In the genomic region with DNA sequence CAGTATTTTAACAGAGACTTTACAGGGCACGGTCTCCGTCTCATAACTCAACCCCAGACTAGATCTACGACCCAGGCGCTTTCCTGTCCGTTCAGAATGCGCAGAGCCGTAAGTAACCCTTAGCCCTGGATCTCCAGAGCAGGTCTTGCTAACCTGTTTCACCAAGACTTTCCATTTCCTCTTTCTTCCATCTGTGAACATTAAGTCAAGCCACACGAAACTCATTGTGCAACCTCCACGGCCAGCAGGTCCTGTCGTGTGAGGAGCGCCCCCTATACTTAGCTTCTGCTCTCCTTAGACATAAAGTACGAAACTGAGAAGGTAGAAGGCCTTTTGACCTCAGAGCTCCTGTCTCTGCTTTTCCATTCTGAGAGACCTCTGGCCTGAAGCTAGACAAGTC, we compare ENCODE assay signal across 16 mouse cellular contexts.
A peak's percentile ranks its signal among the peaks of the same experiment; 100 is the strongest.
DNase-seq lines count a peak whose midpoint lies in the region; ATAC-seq and TF ChIP-seq lines count a peak whose summit lies in the region.
"Had no signal": no experiment of that assay in that cellular context is flagged by ENCODE, and none has a peak within 500 bp of the region (broad histone marks: within the 10 kb centered on the region; RNA-seq: fewer than 3 reads in every experiment).

No protein-coding gene starts in this region.

- DNase-seq in forebrain, postnatal 0 days = no peak
- peak; percentile 29 for DNase-seq in lung, postnatal 36 days
- no peak for DNase-seq in lung, postnatal 14 days
- no peak for DNase-seq in gastrocnemius, adult 8-10 months (ENCODE audit: low spot score in 2 of 2)
- DNase-seq in right cerebral cortex, postnatal 25 days = no peak
- DNase-seq: adrenal gland, adult 8-10 months; cerebellum, postnatal 14 days; heart, postnatal 10 days; kidney, adult 18-20 months; kidney, postnatal 36 days; liver, embryonic 13.5 days had no signal

- no peak overlapping the region for H3K9ac ChIP-seq in forebrain, postnatal 0 days
- no peak overlapping the region for H3K9ac ChIP-seq in forebrain, embryonic 12.5 days
- H3K9ac ChIP-seq: forebrain, embryonic 15.5 days; hindbrain, embryonic 15.5 days; liver, embryonic 13.5 days had no signal

- no peaks in the 10 kb centered on the region for H3K4me1 ChIP-seq in forebrain, postnatal 0 days (ENCODE audit: insufficient read depth)
- no peaks in the 10 kb centered on the region for H3K4me1 ChIP-seq in forebrain, embryonic 12.5 days
- H3K4me1 ChIP-seq in bone marrow, adult 2 months (ENCODE audit: control insufficient read depth, insufficient read depth, low read length) = peaks cover 3% of the 10 kb centered on the region; the same call in 1 of the 2 replicates
- H3K4me1 ChIP-seq: forebrain, embryonic 15.5 days; hindbrain, embryonic 15.5 days; liver, embryonic 13.5 days had no signal

- 0 out of 2 replicates have a peak, but pooled peaks have one; percentile 5 for TF ChIP-seq CTCF in forebrain, postnatal 0 days (IDR thresholded peaks at IDR 0.05; ENCODE audit: low read depth)
- peak; percentile 79 for TF ChIP-seq CTCF in bone marrow, adult 2 months (IDR thresholded peaks at IDR 0.05; ENCODE audit: control insufficient read depth, insufficient read depth, low read length)

- WGBS in forebrain, postnatal 0 days = 91% methylated on average over 12 of the region's 12 CpGs
- 91% methylated on average over 12 of the region's 12 CpGs for WGBS in forebrain, embryonic 12.5 days
- 18% methylated on average over 12 of the region's 12 CpGs for WGBS in bone marrow, adult 2 months

- H3K27me3 ChIP-seq in forebrain, postnatal 0 days (ENCODE audit: insufficient read depth, low read length) = no peaks in the 10 kb centered on the region
- H3K27me3 ChIP-seq in forebrain, embryonic 12.5 days = no peaks in the 10 kb centered on the region
- H3K27me3 ChIP-seq: forebrain, embryonic 15.5 days; hindbrain, embryonic 15.5 days; liver, embryonic 13.5 days had no signal

- no peaks in the 10 kb centered on the region for H3K36me3 ChIP-seq in forebrain, postnatal 0 days (ENCODE audit: insufficient read depth)
- H3K36me3 ChIP-seq in forebrain, embryonic 12.5 days (replicated peaks) = no peaks in the 10 kb centered on the region
- H3K36me3 ChIP-seq: forebrain, embryonic 15.5 days; hindbrain, embryonic 15.5 days; liver, embryonic 13.5 days had no signal

- 0 out of 2 replicates have a peak, but pooled peaks cover 2% of the 10 kb centered on the region for H3K9me3 ChIP-seq in forebrain, postnatal 0 days (ENCODE audit: low read length)
- no peaks in the 10 kb centered on the region for H3K9me3 ChIP-seq in forebrain, embryonic 12.5 days
- H3K9me3 ChIP-seq: hindbrain, embryonic 15.5 days; liver, embryonic 13.5 days had no signal

- no peak overlapping the region for H3K4me3 ChIP-seq in forebrain, postnatal 0 days (ENCODE audit: low read depth, low read length)
- H3K4me3 ChIP-seq in forebrain, embryonic 12.5 days (replicated peaks) = no peak overlapping the region
- H3K4me3 ChIP-seq in bone marrow, adult 2 months (replicated peaks; ENCODE audit: control insufficient read depth, low read depth, low read length) = no peak overlapping the region
- H3K4me3 ChIP-seq: forebrain, embryonic 15.5 days; hindbrain, embryonic 15.5 days; liver, embryonic 13.5 days had no signal

- no peak overlapping the region for H3K4me2 ChIP-seq in forebrain, postnatal 0 days (ENCODE audit: low read depth)
- H3K4me2 ChIP-seq in forebrain, embryonic 12.5 days = no peak overlapping the region
- H3K4me2 ChIP-seq: forebrain, embryonic 15.5 days; hindbrain, embryonic 15.5 days; liver, embryonic 13.5 days had no signal

- ATAC-seq in forebrain, postnatal 0 days = no peak
- ATAC-seq in forebrain, embryonic 12.5 days (ENCODE audit: low FRiP score) = no peak
- peak; percentile 79 for ATAC-seq in monocyte, adult 5-6 weeks (replicated peaks; ENCODE audit: insufficient number of reproducible peaks, low FRiP score, low TSS enrichment, poor library complexity, severe bottlenecking)
- ATAC-seq: forebrain, embryonic 15.5 days had no signal

- H3K27ac ChIP-seq in forebrain, postnatal 0 days (ENCODE audit: low read depth, low read length) = no peak overlapping the region
- H3K27ac ChIP-seq in forebrain, embryonic 12.5 days = no peak overlapping the region
- peak overlapping the region; percentile 5; the same call in 1 of the 2 replicates for H3K27ac ChIP-seq in bone marrow, adult 2 months (ENCODE audit: control insufficient read depth, insufficient read depth, low read depth, low read length, poor library complexity)
- H3K27ac ChIP-seq: forebrain, embryonic 15.5 days; hindbrain, embryonic 15.5 days; liver, embryonic 13.5 days had no signal

- TF ChIP-seq POLR2A in bone marrow, adult 2 months (IDR thresholded peaks at IDR 0.05; ENCODE audit: borderline replicate concordance, control insufficient read depth, low read depth, low read length) = no peak
